Mouse (Mus musculus): ENCODE measurements around the gene Tbx10. TPM values are rescaled to one million over a fixed set of nuclear protein-coding genes. Genes with fewer than 3 reads are reported as not detected.

Gene Tbx10
- total and polyA plus RNA-seq, 3 experiments: not detected

- H3K27ac ChIP-seq (ENCODE audit: control insufficient read depth, low read depth, low read length): no peak overlapping the region
- peaks cover 1% of the 10 kb centered on the region; the same call in 1 of the 2 replicates for H3K79me2 ChIP-seq (ENCODE audit: control insufficient read depth, insufficient read depth, low read length, poor library complexity)
- no peak for DNase-seq (ENCODE audit: low read depth, low spot score)
- TF ChIP-seq POLR2AphosphoS2 (IDR thresholded peaks at IDR 0.05; ENCODE audit: low read length): no peak
- TF ChIP-seq E2F4 (IDR thresholded peaks at IDR 0.05; ENCODE audit: borderline replicate concordance, low read depth, low read length): no peak
- TF ChIP-seq MYB (IDR thresholded peaks at IDR 0.05; ENCODE audit: low read depth, low read length): no peak
- no peak for TF ChIP-seq ETS1 (IDR thresholded peaks at IDR 0.05; ENCODE audit: low read depth, low read length)
- TF ChIP-seq TCF12 (IDR thresholded peaks at IDR 0.05; ENCODE audit: low read depth, low read length): no peak
- no peak for TF ChIP-seq CHD2 (IDR thresholded peaks at IDR 0.05; ENCODE audit: low read length)
- TF ChIP-seq MAX (IDR thresholded peaks at IDR 0.05; ENCODE audit: low read length): no peak
- no peak for TF ChIP-seq GATA1 (IDR thresholded peaks at IDR 0.05; ENCODE audit: low read depth, low read length)
- TF ChIP-seq HCFC1 (IDR thresholded peaks at IDR 0.05; ENCODE audit: low read depth, low read length): no peak
- TF ChIP-seq RAD21 (IDR thresholded peaks at IDR 0.05; ENCODE audit: low read depth, low read length): no peak
- no peak for TF ChIP-seq POLR2AphosphoS5 (IDR thresholded peaks at IDR 0.05; ENCODE audit: borderline replicate concordance, low read depth, low read length)
- no peak for TF ChIP-seq ZNF384 (IDR thresholded peaks at IDR 0.05; ENCODE audit: low read depth, low read length)
- no peak for TF ChIP-seq MXI1 (IDR thresholded peaks at IDR 0.05; ENCODE audit: low read depth, low read length)
- no peak for TF ChIP-seq SIN3A (IDR thresholded peaks at IDR 0.05; ENCODE audit: low read length)
- TF ChIP-seq ZKSCAN1 (IDR thresholded peaks at IDR 0.05; ENCODE audit: low read depth, low read length): no peak
- no peak for TF ChIP-seq EP300 (IDR thresholded peaks at IDR 0.05; ENCODE audit: low read depth in 1 of 2, low read length in 2 of 2)
- no peak for TF ChIP-seq ZMIZ1 (IDR thresholded peaks at IDR 0.05; ENCODE audit: low read depth, low read length)
- no peak for TF ChIP-seq ZC3H11A (IDR thresholded peaks at IDR 0.05; ENCODE audit: low read depth, low read length)
- no peak for TF ChIP-seq ELF1 (IDR thresholded peaks at IDR 0.05; ENCODE audit: low read depth, low read length)
- no peaks in the 10 kb centered on the region for H3K27me3 ChIP-seq (ENCODE audit: control insufficient read depth in 1 of 2, insufficient read depth in 2 of 2, low read length in 2 of 2)
- no peak overlapping the region for H3K9ac ChIP-seq (ENCODE audit: control insufficient read depth, low read depth, low read length, poor library complexity, severe bottlenecking)
- peaks cover 2 to 5% of the 10 kb centered on the region in 2 experiments; a peak in 3 of 4 replicates for H3K36me3 ChIP-seq (ENCODE audit: control insufficient read depth in 1 of 2, insufficient read depth in 2 of 2, low read length in 2 of 2)
- H3K4me3 ChIP-seq (ENCODE audit: control insufficient read depth in 1 of 2, insufficient read depth in 1 of 2, low read depth in 2 of 2, low read length in 2 of 2): no peak overlapping the region
- peaks cover 0 to 10% of the 10 kb centered on the region in 2 experiments; a peak in 2 of 4 replicates for H3K4me1 ChIP-seq (ENCODE audit: control insufficient read depth in 1 of 2, insufficient read depth in 2 of 2, low read length in 2 of 2)
- H3K9me3 ChIP-seq (replicated peaks; ENCODE audit: insufficient read depth, low read length): no peaks in the 10 kb centered on the region
Observed at GRCm38 (mm10) chr19:4004331-4004730, 11.8 kb downstream of the Tbx10 start.

GRCm38 (mm10) chr19:4005091-4005490 is 12.5 kb downstream of the Tbx10 start:
- no peak overlapping the region for H3K27ac ChIP-seq (ENCODE audit: control insufficient read depth, low read depth, low read length)
- H3K4me1 ChIP-seq (ENCODE audit: control insufficient read depth in 1 of 2, insufficient read depth in 2 of 2, low read length in 2 of 2): peaks cover 0 to 6% of the 10 kb centered on the region in 2 experiments; a peak in 2 of 4 replicates
- no peak overlapping the region for H3K4me3 ChIP-seq (ENCODE audit: control insufficient read depth in 1 of 2, insufficient read depth in 1 of 2, low read depth in 2 of 2, low read length in 2 of 2)
- no peak for DNase-seq (ENCODE audit: low read depth, low spot score)
- TF ChIP-seq ZC3H11A (IDR thresholded peaks at IDR 0.05; ENCODE audit: low read depth, low read length) (no peak), NRF1 (IDR thresholded peaks at IDR 0.05; ENCODE audit: insufficient read depth, low read depth, low read length, poor library complexity, severe bottlenecking) (no peak), ZMIZ1 (IDR thresholded peaks at IDR 0.05; ENCODE audit: low read depth, low read length) (no peak), HCFC1 (IDR thresholded peaks at IDR 0.05; ENCODE audit: low read depth, low read length) (no peak), JUND (IDR thresholded peaks at IDR 0.05; ENCODE audit: low read depth, low read length) (no peak), CHD2 (IDR thresholded peaks at IDR 0.05; ENCODE audit: low read length) (no peak), POLR2AphosphoS5 (IDR thresholded peaks at IDR 0.05; ENCODE audit: borderline replicate concordance, low read depth, low read length) (no peak), SIN3A (IDR thresholded peaks at IDR 0.05; ENCODE audit: low read length) (no peak), POLR2A (IDR thresholded peaks at IDR 0.05; ENCODE audit: control insufficient read depth in 1 of 2, insufficient read depth in 1 of 2, low read depth in 1 of 2, low read length in 2 of 2, poor library complexity in 1 of 2) (no peak)
- H3K27me3 ChIP-seq (ENCODE audit: control insufficient read depth in 1 of 2, insufficient read depth in 2 of 2, low read length in 2 of 2): no peaks in the 10 kb centered on the region
- H3K9me3 ChIP-seq (replicated peaks; ENCODE audit: insufficient read depth, low read length): no peaks in the 10 kb centered on the region
- H3K9ac ChIP-seq (ENCODE audit: control insufficient read depth, low read depth, low read length, poor library complexity, severe bottlenecking): no peak overlapping the region
- peaks cover 1% of the 10 kb centered on the region; the same call in 1 of the 2 replicates for H3K79me2 ChIP-seq (ENCODE audit: control insufficient read depth, insufficient read depth, low read length, poor library complexity)
- H3K36me3 ChIP-seq (ENCODE audit: control insufficient read depth in 1 of 2, insufficient read depth in 2 of 2, low read length in 2 of 2): peaks cover 2% of the 10 kb centered on the region in 2 experiments; a peak in 2 of 4 replicates

Measured in MEL (cell line).